Mouse (Mus musculus) splenic B cell, adult 2 months (primary cell): ENCODE measurements at regions not wholly inside any gene's neighbourhood (a gene's known extent, or its start where the extent isn't known, plus 50 kb on each side); places are given as distances from the start of the nearest gene placed in this dataset.

Experiments used
- DNase-seq: peaks from one replicate; pipeline ENCODE4 v3.0.0-alpha.2; 2011; ENCODE audit warnings: low read depth, low spot score
- H3K27me3 ChIP-seq: 2 replicates; pipeline ENCODE4 v1.6.1; 2012; ENCODE audit warnings: mild to moderate bottlenecking, low read length, moderate library complexity, mixed read lengths; ENCODE audit not compliant: control insufficient read depth, poor library complexity, insufficient read depth, severe bottlenecking
- H3K36me3 ChIP-seq: 2 replicates; pipeline ENCODE4 v1.6.1; 2012; ENCODE audit warnings: mild to moderate bottlenecking, low read length, moderate library complexity, mixed read lengths; ENCODE audit not compliant: control insufficient read depth, poor library complexity, insufficient read depth, severe bottlenecking

DNA sequence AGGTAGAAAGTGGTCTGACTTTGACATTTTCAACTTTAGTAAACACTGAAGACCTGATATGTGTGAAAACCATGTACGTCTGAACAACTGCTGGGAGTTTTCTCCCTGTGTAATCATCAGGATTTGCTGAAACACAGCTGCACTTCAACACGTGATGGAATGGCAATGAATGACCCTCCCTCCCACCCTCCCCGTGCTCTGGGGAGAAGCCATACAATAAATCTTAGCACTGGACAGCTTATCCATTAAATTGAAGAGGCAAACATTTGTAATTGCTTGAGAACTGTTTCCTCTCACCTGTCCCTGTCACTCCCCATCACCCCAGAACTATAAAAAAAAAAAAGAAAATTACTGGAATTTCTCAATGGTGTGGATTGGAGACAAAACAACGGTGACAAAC lies 159.1 kb downstream of the Calcrl start:
- no peaks in the 10 kb centered on the region for H3K36me3 ChIP-seq
- no peak for DNase-seq

GRCm38 (mm10) chr2:84266883-84267554 lies 158.2 kb downstream of the Calcrl start:
- no peaks in the 10 kb centered on the region for H3K27me3 ChIP-seq
- no peak for DNase-seq
- no peaks in the 10 kb centered on the region for H3K36me3 ChIP-seq

More for the DNA sequence above, 159.1 kb downstream of the Calcrl start:
- no peaks in the 10 kb centered on the region for H3K27me3 ChIP-seq

- no peak for DNase-seq
These were observed 151.0 kb downstream of the Calcrl start for GRCm38 (mm10) chr2:84274038-84274724.

DNA sequence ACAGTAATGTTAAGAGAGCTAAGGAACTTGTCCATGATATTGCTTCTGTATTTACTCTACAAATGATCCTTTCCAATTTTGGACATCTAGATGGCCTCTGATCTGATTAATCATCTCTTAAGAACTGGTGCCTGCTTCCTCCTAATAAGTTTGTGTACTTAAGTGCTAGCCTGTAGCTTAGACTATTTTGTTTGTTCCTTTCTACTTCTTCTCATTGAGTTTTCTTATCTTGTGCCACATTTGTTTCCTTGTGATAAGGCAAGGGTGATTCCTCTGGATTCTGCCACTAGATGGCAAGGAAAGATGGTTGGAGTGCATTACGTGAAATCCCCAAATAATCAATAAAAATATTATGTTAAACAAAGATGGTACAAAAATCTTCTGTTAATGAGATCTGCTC lies 148.0 kb downstream of the Calcrl start:
- DNase-seq = no peak
- no peaks in the 10 kb centered on the region for H3K36me3 ChIP-seq
- H3K27me3 ChIP-seq = no peaks in the 10 kb centered on the region

More at GRCm38 (mm10) chr2:84274038-84274724, 151.0 kb downstream of the Calcrl start:
- H3K27me3 ChIP-seq = no peaks in the 10 kb centered on the region
- no peaks in the 10 kb centered on the region for H3K36me3 ChIP-seq
